Mouse (Mus musculus): ENCODE results near the gene Fam189a2. TPM values are rescaled to one million over a fixed set of nuclear protein-coding genes. Genes with fewer than 3 reads are reported as not detected.

Fam189a2 gene
- polyA plus RNA-seq, 1 experiment from 2014 or later = 1.9 TPM

GRCm38 (mm10) chr19:23980598-23980997 lies 50.2 kb downstream of the Fam189a2 start:
- H3K4me2 ChIP-seq (ENCODE audit: low read depth, low read length) = no peak overlapping the region
- WGBS = 55% methylated on average over 3 of the region's 3 CpGs
- H3K27ac ChIP-seq (replicated peaks; ENCODE audit: low read depth, low read length) = no peak overlapping the region
- H3K36me3 ChIP-seq (ENCODE audit: control insufficient read depth, insufficient read depth, low read length) = no peaks in the 10 kb centered on the region
- H3K9ac ChIP-seq (ENCODE audit: low read depth, low read length) = no peak overlapping the region
- no peak overlapping the region for H3K4me3 ChIP-seq (ENCODE audit: low read depth, low read length)
- ATAC-seq (ENCODE audit: low read depth) = no peak
- DNase-seq (ENCODE audit: low spot score) = no peak
- H3K27me3 ChIP-seq (replicated peaks; ENCODE audit: control insufficient read depth, insufficient read depth, low read length) = no peaks in the 10 kb centered on the region
- H3K4me1 ChIP-seq (ENCODE audit: control insufficient read depth, insufficient read depth, low read length) = peaks cover 7% of the 10 kb centered on the region
- no peaks in the 10 kb centered on the region for H3K9me3 ChIP-seq (ENCODE audit: control insufficient read depth, low read length)

- DNase-seq (ENCODE audit: low spot score) = no peak
- no peak overlapping the region for H3K9ac ChIP-seq (ENCODE audit: low read depth, low read length)
These were observed 52.8 kb downstream of the Fam189a2 start for GRCm38 (mm10) chr19:23977901-23978443.

GRCm38 (mm10) chr19:23972881-23973649 lies 57.8 kb downstream of the Fam189a2 start:
- no peak overlapping the region for H3K4me3 ChIP-seq (ENCODE audit: low read depth, low read length)
- no peaks in the 10 kb centered on the region for H3K27me3 ChIP-seq (replicated peaks; ENCODE audit: control insufficient read depth, insufficient read depth, low read length)
- DNase-seq (ENCODE audit: low spot score) (peak; percentile 91), ATAC-seq (ENCODE audit: low read depth) (peak; percentile 92)
- 56% methylated on average over 16 of the region's 16 CpGs for WGBS
- H3K9ac ChIP-seq (ENCODE audit: low read depth, low read length) = no peak overlapping the region
- peak overlapping the region; percentile 30; the same call in 1 of the 2 replicates for H3K27ac ChIP-seq (replicated peaks; ENCODE audit: low read depth, low read length)
- no peaks in the 10 kb centered on the region for H3K36me3 ChIP-seq (ENCODE audit: control insufficient read depth, insufficient read depth, low read length)
- H3K4me1 ChIP-seq (ENCODE audit: control insufficient read depth, insufficient read depth, low read length) = peaks cover 13% of the 10 kb centered on the region
- H3K4me2 ChIP-seq (ENCODE audit: low read depth, low read length) = no peak overlapping the region
- no peaks in the 10 kb centered on the region for H3K9me3 ChIP-seq (ENCODE audit: control insufficient read depth, low read length)

More at GRCm38 (mm10) chr19:23977901-23978443, 52.8 kb downstream of the Fam189a2 start:
- WGBS = 37% methylated on average over 6 of the region's 6 CpGs
- no peak overlapping the region for H3K4me3 ChIP-seq (ENCODE audit: low read depth, low read length)
- peaks cover 12% of the 10 kb centered on the region for H3K4me1 ChIP-seq (ENCODE audit: control insufficient read depth, insufficient read depth, low read length)
- H3K36me3 ChIP-seq (ENCODE audit: control insufficient read depth, insufficient read depth, low read length) = no peaks in the 10 kb centered on the region
- H3K9me3 ChIP-seq (ENCODE audit: control insufficient read depth, low read length) = no peaks in the 10 kb centered on the region
- ATAC-seq (ENCODE audit: low read depth) = no peak
- no peaks in the 10 kb centered on the region for H3K27me3 ChIP-seq (replicated peaks; ENCODE audit: control insufficient read depth, insufficient read depth, low read length)
- H3K4me2 ChIP-seq (ENCODE audit: low read depth, low read length) = no peak overlapping the region
- 0 out of 2 replicates have a peak overlapping the region, but pooled peaks have one; percentile 3 for H3K27ac ChIP-seq (replicated peaks; ENCODE audit: low read depth, low read length)

- 93% methylated on average over 7 of the region's 7 CpGs for WGBS
- no peak overlapping the region for H3K4me3 ChIP-seq (ENCODE audit: low read depth, low read length)
- H3K9ac ChIP-seq (ENCODE audit: low read depth, low read length) = no peak overlapping the region
- H3K4me2 ChIP-seq (ENCODE audit: low read depth, low read length) = no peak overlapping the region
- no peak overlapping the region for H3K27ac ChIP-seq (replicated peaks; ENCODE audit: low read depth, low read length)
- DNase-seq (ENCODE audit: low spot score) = no peak
- ATAC-seq (ENCODE audit: low read depth) = no peak
- H3K27me3 ChIP-seq (replicated peaks; ENCODE audit: control insufficient read depth, insufficient read depth, low read length) = no peaks in the 10 kb centered on the region
- peaks cover 22% of the 10 kb centered on the region for H3K4me1 ChIP-seq (ENCODE audit: control insufficient read depth, insufficient read depth, low read length)
- H3K9me3 ChIP-seq (ENCODE audit: control insufficient read depth, low read length) = no peaks in the 10 kb centered on the region
- H3K36me3 ChIP-seq (ENCODE audit: control insufficient read depth, insufficient read depth, low read length) = no peaks in the 10 kb centered on the region
These were observed 59.4 kb downstream of the Fam189a2 start for GRCm38 (mm10) chr19:23971391-23971790.

GRCm38 (mm10) chr19:23970374-23970773 lies 60.4 kb downstream of the Fam189a2 start:
- no peak for ATAC-seq (ENCODE audit: low read depth)
- no peak for DNase-seq (ENCODE audit: low spot score)
- Histone ChIP-seq H3K4me1 (ENCODE audit: control insufficient read depth, insufficient read depth, low read length) (peaks cover 22% of the 10 kb centered on the region), H3K4me2 (ENCODE audit: low read depth, low read length) (no peak overlapping the region), H3K4me3 (ENCODE audit: low read depth, low read length) (no peak overlapping the region), H3K27me3 (replicated peaks; ENCODE audit: control insufficient read depth, insufficient read depth, low read length) (no peaks in the 10 kb centered on the region), H3K36me3 (ENCODE audit: control insufficient read depth, insufficient read depth, low read length) (no peaks in the 10 kb centered on the region), H3K9me3 (ENCODE audit: control insufficient read depth, low read length) (no peaks in the 10 kb centered on the region), H3K27ac (replicated peaks; ENCODE audit: low read depth, low read length) (no peak overlapping the region), H3K9ac (ENCODE audit: low read depth, low read length) (no peak overlapping the region)
- WGBS = 82% methylated on average over 3 of the region's 3 CpGs

- 92% methylated on average over 2 of the region's 2 CpGs for WGBS
- DNase-seq (ENCODE audit: low spot score) = no peak
These were observed 62.0 kb downstream of the Fam189a2 start for GRCm38 (mm10) chr19:23968862-23969225.

GRCm38 (mm10) chr19:23968125-23968861 lies 62.5 kb downstream of the Fam189a2 start:
- no peak for ATAC-seq (ENCODE audit: low read depth)
- Histone ChIP-seq H3K9me3 (ENCODE audit: control insufficient read depth, low read length) (peaks cover 1% of the 10 kb centered on the region; the same call in 1 of the 2 replicates), H3K36me3 (ENCODE audit: control insufficient read depth, insufficient read depth, low read length) (no peaks in the 10 kb centered on the region)

More at GRCm38 (mm10) chr19:23968862-23969225, 62.0 kb downstream of the Fam189a2 start:
- no peaks in the 10 kb centered on the region for H3K27me3 ChIP-seq (replicated peaks; ENCODE audit: control insufficient read depth, insufficient read depth, low read length)
- H3K4me2 ChIP-seq (ENCODE audit: low read depth, low read length) = no peak overlapping the region
- no peak overlapping the region for H3K27ac ChIP-seq (replicated peaks; ENCODE audit: low read depth, low read length)
- no peaks in the 10 kb centered on the region for H3K36me3 ChIP-seq (ENCODE audit: control insufficient read depth, insufficient read depth, low read length)
- ATAC-seq (ENCODE audit: low read depth) = no peak
- no peak overlapping the region for H3K9ac ChIP-seq (ENCODE audit: low read depth, low read length)
- peaks cover 22% of the 10 kb centered on the region for H3K4me1 ChIP-seq (ENCODE audit: control insufficient read depth, insufficient read depth, low read length)
- no peak overlapping the region for H3K4me3 ChIP-seq (ENCODE audit: low read depth, low read length)
- H3K9me3 ChIP-seq (ENCODE audit: control insufficient read depth, low read length) = no peaks in the 10 kb centered on the region

GRCm38 (mm10) chr19:23967156-23967555 lies 63.7 kb downstream of the Fam189a2 start:
- 32% methylated on average over 2 of the region's 2 CpGs for WGBS
- H3K36me3 ChIP-seq (ENCODE audit: control insufficient read depth, insufficient read depth, low read length) = no peaks in the 10 kb centered on the region
- ATAC-seq (ENCODE audit: low read depth) = peak; percentile 30; the same call in 1 of the 2 replicates
- peaks cover 7% of the 10 kb centered on the region; the same call in 1 of the 2 replicates for H3K9me3 ChIP-seq (ENCODE audit: control insufficient read depth, low read length)
- peak; percentile 89 for DNase-seq (ENCODE audit: low spot score)
- H3K4me3 ChIP-seq (ENCODE audit: low read depth, low read length) = no peak overlapping the region
- H3K27me3 ChIP-seq (replicated peaks; ENCODE audit: control insufficient read depth, insufficient read depth, low read length) = no peaks in the 10 kb centered on the region
- no peak overlapping the region for H3K4me2 ChIP-seq (ENCODE audit: low read depth, low read length)
- no peak overlapping the region for H3K27ac ChIP-seq (replicated peaks; ENCODE audit: low read depth, low read length)
- H3K9ac ChIP-seq (ENCODE audit: low read depth, low read length) = no peak overlapping the region
- H3K4me1 ChIP-seq (ENCODE audit: control insufficient read depth, insufficient read depth, low read length) = peaks cover 9% of the 10 kb centered on the region; the same call in 1 of the 2 replicates

More at GRCm38 (mm10) chr19:23968125-23968861, 62.5 kb downstream of the Fam189a2 start:
- H3K27ac ChIP-seq (replicated peaks; ENCODE audit: low read depth, low read length) = no peak overlapping the region
- DNase-seq (ENCODE audit: low spot score) = no peak
- 45% methylated on average over 5 of the region's 5 CpGs for WGBS
- H3K4me1 ChIP-seq (ENCODE audit: control insufficient read depth, insufficient read depth, low read length) = peaks cover 19% of the 10 kb centered on the region
- H3K4me3 ChIP-seq (ENCODE audit: low read depth, low read length) = no peak overlapping the region
- no peaks in the 10 kb centered on the region for H3K27me3 ChIP-seq (replicated peaks; ENCODE audit: control insufficient read depth, insufficient read depth, low read length)
- H3K4me2 ChIP-seq (ENCODE audit: low read depth, low read length) = no peak overlapping the region
- no peak overlapping the region for H3K9ac ChIP-seq (ENCODE audit: low read depth, low read length)

Data from embryonic facial prominence, embryonic 14.5 days (tissue).